Mouse (Mus musculus) fat pad, adult 2 months (tissue): ENCODE results near the gene Zpld1.

Experiments used
- DNase-seq: peaks from one replicate; pipeline ENCODE4 v3.0.0-alpha.2; 2011; ENCODE audit warnings: low read depth, low spot score; ENCODE audit errors: extremely low read depth

The Zpld1 gene

GRCm38 (mm10) chr16:55297886-55298285, at the start of gene Zpld1:
TSS of gene Zpld1 (minus strand) at chr16:55297986.
- DNase-seq: no peak

- no peak for DNase-seq
These were observed 47.9 kb upstream of the Zpld1 start for GRCm38 (mm10) chr16:55345644-55346043.

- no peak for DNase-seq
These were observed 24.0 kb upstream of the Zpld1 start for GRCm38 (mm10) chr16:55321542-55322514.

- DNase-seq: no peak
These were observed 19.2 kb upstream of the Zpld1 start for GRCm38 (mm10) chr16:55316996-55317395.

GRCm38 (mm10) chr16:55312106-55312505, 14.3 kb upstream of the Zpld1 start:
- DNase-seq: no peak

GRCm38 (mm10) chr16:55282696-55283095, 15.1 kb downstream of the Zpld1 start:
- no peak for DNase-seq

GRCm38 (mm10) chr16:55277447-55277846, 20.3 kb downstream of the Zpld1 start:
- no peak for DNase-seq

- DNase-seq: no peak
These were observed 32.5 kb downstream of the Zpld1 start for GRCm38 (mm10) chr16:55265281-55265680.

- DNase-seq: no peak
These were observed 36.8 kb downstream of the Zpld1 start for GRCm38 (mm10) chr16:55260862-55261574.

- DNase-seq: no peak
These were observed 38.1 kb downstream of the Zpld1 start for GRCm38 (mm10) chr16:55259719-55260118.

GRCm38 (mm10) chr16:55240996-55241395, 56.8 kb downstream of the Zpld1 start:
- no peak for DNase-seq

- DNase-seq: no peak
These were observed 68.7 kb downstream of the Zpld1 start for GRCm38 (mm10) chr16:55228995-55229622.

- no peak for DNase-seq
These were observed 93.8 kb downstream of the Zpld1 start for GRCm38 (mm10) chr16:55203945-55204344.

GRCm38 (mm10) chr16:55190397-55190796, 107.4 kb downstream of the Zpld1 start:
- no peak for DNase-seq

GRCm38 (mm10) chr16:55185370-55185769, 112.4 kb downstream of the Zpld1 start:
- no peak for DNase-seq
